Mouse (Mus musculus) liver, embryonic 13.5 days (tissue): ENCODE measurements around the gene Utp11. TPM values are rescaled to one million over a fixed set of nuclear protein-coding genes. Genes with fewer than 3 reads are reported as not detected.

Source experiments
- ATAC-seq: fragments of 200-750 bp; cut with Nextera tagmentation; 2 replicates; pipeline ENCODE4 v1.8.0; 2017; ENCODE audit warnings: low read depth, mild to moderate bottlenecking, moderate number of reproducible peaks, moderate library complexity
- DNase-seq: peaks from one replicate; pipeline ENCODE4 v3.0.0; 2022
- H3K27ac ChIP-seq: fragments of 300-500 bp; sonication (generic); 2 replicates; pipeline ENCODE4 v1.5.1; 2015; ENCODE audit warnings: moderate library complexity, mild to moderate bottlenecking, inconsistent platforms
- H3K27me3 ChIP-seq: fragments of 300-500 bp; sonication (generic); 2 replicates; pipeline ENCODE4 v1.6.1; 2015; ENCODE audit warnings: mild to moderate bottlenecking, inconsistent platforms
- H3K36me3 ChIP-seq: fragments of 300-500 bp; sonication (generic); 2 replicates; pipeline ENCODE4 v1.6.1; 2015; ENCODE audit warnings: mild to moderate bottlenecking, inconsistent platforms
- H3K4me1 ChIP-seq: fragments of 300-500 bp; sonication (generic); replicated peaks from 2 replicates; pipeline ENCODE4 v1.6.1; 2015; ENCODE audit warnings: inconsistent platforms
- H3K4me2 ChIP-seq: fragments of 300-500 bp; sonication (generic); 2 replicates; pipeline ENCODE4 v1.6.1; 2015; ENCODE audit warnings: inconsistent platforms, mild to moderate bottlenecking, moderate library complexity
- H3K4me3 ChIP-seq: fragments of 300-500 bp; sonication (generic); replicated peaks from 2 replicates; pipeline ENCODE4 v1.5.1; 2015; ENCODE audit warnings: mild to moderate bottlenecking, inconsistent platforms
- H3K9ac ChIP-seq: fragments of 300-500 bp; sonication (generic); 2 replicates; pipeline ENCODE4 v1.6.1; 2015; ENCODE audit warnings: mild to moderate bottlenecking, inconsistent platforms
- H3K9me3 ChIP-seq: fragments of 300-500 bp; sonication (generic); replicated peaks from 2 replicates; pipeline ENCODE4 v1.6.1; 2016; ENCODE audit warnings: inconsistent platforms
- WGBS: fragments of 180-500 bp; shearing (Covaris S2); methylation state at CpG from one replicate; pipeline ENCODE4 v1.1.7; 2015; ENCODE audit not compliant: insufficient replicate concordance; 5-methylcytosine and 5-hydroxymethylcytosine counted together
- microRNA counts: library from miRNA; unstranded; fragments of <30 nt; microRNA quantifications from one replicate; lab custom pipeline; 2016
- microRNA-seq: library from miRNA; unstranded; fragments of <30 nt; microRNA quantifications from one replicate; pipeline ENCODE4, GENCODE M21; 2016
- polyA plus RNA-seq: library from polyadenylated mRNA; unstranded; fragments of >200 nt; fragmentation: Nextera tagmentation; extraction: Ambion mirVana; gene quantifications from 2 replicates; pipeline ENCODE4 v1.2.1, GENCODE M21; 2015

Gene Utp11
- polyA plus RNA-seq, 1 experiment from 2014 or later, result 37.5 TPM

- Histone ChIP-seq H3K27me3 (peaks cover 100% of the 10 kb centered on the region), H3K9me3 (no peaks in the 10 kb centered on the region), H3K27ac (no peak overlapping the region), H3K36me3 (no peaks in the 10 kb centered on the region), H3K9ac (no peak overlapping the region), H3K4me2 (no peak overlapping the region), H3K4me1 (peaks cover 16% of the 10 kb centered on the region), H3K4me3 (no peak overlapping the region)
- DNase-seq (no peak), ATAC-seq (no peak)
- WGBS, result 11% methylated on average over 9 of the region's 9 CpGs
Observed at GRCm38 (mm10) chr4:124652886-124653285, 40.5 kb downstream of the Utp11 start.

GRCm38 (mm10) chr4:124647909-124648308, 45.5 kb downstream of the Utp11 start:
- Histone ChIP-seq H3K4me1 (peaks cover 33% of the 10 kb centered on the region), H3K27ac (no peak overlapping the region), H3K27me3 (peaks cover 83% of the 10 kb centered on the region), H3K4me2 (no peak overlapping the region), H3K4me3 (no peak overlapping the region), H3K9me3 (no peaks in the 10 kb centered on the region), H3K36me3 (no peaks in the 10 kb centered on the region), H3K9ac (no peak overlapping the region)
- WGBS, result 55% methylated on average over 5 of the region's 5 CpGs
- no peak for DNase-seq
- no peak for ATAC-seq

- WGBS, result 13% methylated on average over 8 of the region's 8 CpGs
- no peak for DNase-seq
- Histone ChIP-seq H3K9me3 (no peaks in the 10 kb centered on the region), H3K27me3 (peaks cover 80% of the 10 kb centered on the region), H3K4me2 (peak overlapping the region; percentile 34), H3K9ac (no peak overlapping the region), H3K27ac (no peak overlapping the region), H3K4me3 (peak overlapping the region; percentile 27), H3K36me3 (no peaks in the 10 kb centered on the region), H3K4me1 (peaks cover 33% of the 10 kb centered on the region)
- ATAC-seq, result no peak
Observed at GRCm38 (mm10) chr4:124646591-124646990, 46.8 kb downstream of the Utp11 start.

GRCm38 (mm10) chr4:124644974-124645433, 48.4 kb downstream of the Utp11 start:
- WGBS, result 3% methylated on average over 3 of the region's 3 CpGs
- Histone ChIP-seq H3K9ac (peak overlapping the region; percentile 52; the same call in 1 of the 2 replicates), H3K27me3 (peaks cover 79% of the 10 kb centered on the region), H3K27ac (peak overlapping the region; percentile 44), H3K4me3 (no peak overlapping the region), H3K9me3 (no peaks in the 10 kb centered on the region), H3K4me1 (peaks cover 33% of the 10 kb centered on the region), H3K36me3 (no peaks in the 10 kb centered on the region), H3K4me2 (peak overlapping the region; percentile 39)
- ATAC-seq (peak; percentile 99), DNase-seq (peak; percentile 70)

GRCm38 (mm10) chr4:124643859-124644258, 49.5 kb downstream of the Utp11 start:
- Histone ChIP-seq H3K4me1 (peaks cover 37% of the 10 kb centered on the region), H3K9ac (no peak overlapping the region), H3K27ac (no peak overlapping the region), H3K9me3 (no peaks in the 10 kb centered on the region), H3K4me2 (no peak overlapping the region), H3K4me3 (no peak overlapping the region), H3K36me3 (no peaks in the 10 kb centered on the region), H3K27me3 (peaks cover 79% of the 10 kb centered on the region)
- DNase-seq, result no peak
- ATAC-seq, result no peak
- 77% methylated on average over 9 of the region's 9 CpGs for WGBS

GRCm38 (mm10) chr4:124639715-124640114, 53.7 kb downstream of the Utp11 start:
- H3K4me1 ChIP-seq, result peaks cover 13% of the 10 kb centered on the region
- H3K9ac ChIP-seq, result no peak overlapping the region
- WGBS, result 28% methylated on average over 12 of the region's 12 CpGs
- H3K4me2 ChIP-seq, result no peak overlapping the region
- DNase-seq, result no peak
- ATAC-seq, result no peak
- H3K4me3 ChIP-seq, result no peak overlapping the region
- H3K27ac ChIP-seq, result no peak overlapping the region
- peaks cover 85% of the 10 kb centered on the region for H3K27me3 ChIP-seq
- H3K36me3 ChIP-seq, result no peaks in the 10 kb centered on the region
- no peaks in the 10 kb centered on the region for H3K9me3 ChIP-seq

- DNase-seq, result no peak
- peaks cover 70% of the 10 kb centered on the region for H3K27me3 ChIP-seq
- 4% methylated on average over 9 of the region's 9 CpGs for WGBS
Observed at GRCm38 (mm10) chr4:124633281-124633680, 60.1 kb downstream of the Utp11 start.

GRCm38 (mm10) chr4:124632856-124633255, 60.5 kb downstream of the Utp11 start:
- no peak overlapping the region for H3K4me2 ChIP-seq
- no peak overlapping the region for H3K9ac ChIP-seq
- peaks cover 68% of the 10 kb centered on the region for H3K27me3 ChIP-seq
- 64% methylated on average over 10 of the region's 10 CpGs for WGBS
- ATAC-seq (no peak), DNase-seq (no peak)
- H3K27ac ChIP-seq, result no peak overlapping the region
- no peaks in the 10 kb centered on the region for H3K36me3 ChIP-seq
- H3K4me1 ChIP-seq, result no peaks in the 10 kb centered on the region
- no peaks in the 10 kb centered on the region for H3K9me3 ChIP-seq
- H3K4me3 ChIP-seq, result no peak overlapping the region

More at GRCm38 (mm10) chr4:124633281-124633680, 60.1 kb downstream of the Utp11 start:
- Histone ChIP-seq H3K4me1 (no peaks in the 10 kb centered on the region), H3K9me3 (no peaks in the 10 kb centered on the region), H3K4me2 (no peak overlapping the region), H3K9ac (no peak overlapping the region), H3K36me3 (no peaks in the 10 kb centered on the region), H3K4me3 (no peak overlapping the region), H3K27ac (no peak overlapping the region)
- ATAC-seq, result no peak

- WGBS, result 34% methylated on average over 4 of the region's 4 CpGs
- Histone ChIP-seq H3K4me1 (no peaks in the 10 kb centered on the region), H3K27ac (no peak overlapping the region), H3K9me3 (no peaks in the 10 kb centered on the region), H3K4me3 (no peak overlapping the region), H3K9ac (no peak overlapping the region), H3K36me3 (no peaks in the 10 kb centered on the region), H3K4me2 (no peak overlapping the region), H3K27me3 (peaks cover 63% of the 10 kb centered on the region)
- ATAC-seq (no peak), DNase-seq (no peak)
Observed at GRCm38 (mm10) chr4:124631456-124631855, 61.9 kb downstream of the Utp11 start.

MicroRNAs within 50 kb of the gene (microRNA counts, 519-probe panel; counts per million panel counts)
- microRNA mmu-miR-697 (lab: Ali Mortazavi, UCI), result 114 counts per million

Small RNA genes lying within 50 kb of the gene (microRNA-seq; reads per million reads assigned to microRNA genes)
- gene Gm24721 (not detected), gene Mir697 (not detected)

Other genes starting within 250 kb of the Utp11 start
- not detected in 2 replicates for gene 3100002H09Rik, start 82.8 kb downstream of the Utp11 start, polyA plus RNA-seq
- not detected in 2 replicates for gene Pou3f1, start 36.8 kb downstream of the Utp11 start, polyA plus RNA-seq
- 3.1 and 3.6 TPM in 2 replicates for gene Fhl3, start 7.1 kb upstream of the Utp11 start, polyA plus RNA-seq
- gene Sf3a3, start 21.2 kb upstream of the Utp11 start, polyA plus RNA-seq, result 91.3 and 101 TPM in 2 replicates
- gene Inpp5b, start 48.2 kb upstream of the Utp11 start, polyA plus RNA-seq, result 43.2 and 49.7 TPM in 2 replicates
- 14.4 and 15.5 TPM in 2 replicates for gene Mtf1, start 108.5 kb upstream of the Utp11 start, polyA plus RNA-seq
- gene Yrdc, start 157.1 kb upstream of the Utp11 start, polyA plus RNA-seq, result 20.0 and 23.2 TPM in 2 replicates
- gene 1110065P20Rik, start 157.6 kb upstream of the Utp11 start, polyA plus RNA-seq, result 12.1 and 15.3 TPM in 2 replicates
- gene Maneal, start 168.6 kb upstream of the Utp11 start, polyA plus RNA-seq, result 0.03 and 0.05 TPM in 2 replicates
- gene Epha10, start 187.3 kb upstream of the Utp11 start, polyA plus RNA-seq, result not detected in 2 replicates
- gene 9930104L06Rik, start 243.4 kb upstream of the Utp11 start, polyA plus RNA-seq, result 6.6 and 7.6 TPM in 2 replicates
- gene Cdca8, start 245.7 kb upstream of the Utp11 start, polyA plus RNA-seq, result 142 and 161 TPM in 2 replicates